Mouse (Mus musculus): Measurements from ENCODE around the gene Cmip.

GRCm38 (mm10) chr8:117378625-117379024 lies 121.8 kb downstream of the Cmip start:
- TF ChIP-seq CTCF (IDR thresholded peaks at IDR 0.05; ENCODE audit: borderline replicate concordance, insufficient read depth, low read depth, low read length) (no peak), POLR2A (IDR thresholded peaks at IDR 0.05; ENCODE audit: borderline replicate concordance, insufficient read depth, low read length) (no peak)

All from cerebellum, adult 2 months (tissue).